Mouse (Mus musculus): ENCODE measurements around the gene Aloxe3. TPM values are rescaled to one million over a fixed set of nuclear protein-coding genes. Genes with fewer than 3 reads are reported as not detected.

The Aloxe3 gene
- polyA plus RNA-seq, 1 experiment from 2014 or later: 0.66 TPM

DNA sequence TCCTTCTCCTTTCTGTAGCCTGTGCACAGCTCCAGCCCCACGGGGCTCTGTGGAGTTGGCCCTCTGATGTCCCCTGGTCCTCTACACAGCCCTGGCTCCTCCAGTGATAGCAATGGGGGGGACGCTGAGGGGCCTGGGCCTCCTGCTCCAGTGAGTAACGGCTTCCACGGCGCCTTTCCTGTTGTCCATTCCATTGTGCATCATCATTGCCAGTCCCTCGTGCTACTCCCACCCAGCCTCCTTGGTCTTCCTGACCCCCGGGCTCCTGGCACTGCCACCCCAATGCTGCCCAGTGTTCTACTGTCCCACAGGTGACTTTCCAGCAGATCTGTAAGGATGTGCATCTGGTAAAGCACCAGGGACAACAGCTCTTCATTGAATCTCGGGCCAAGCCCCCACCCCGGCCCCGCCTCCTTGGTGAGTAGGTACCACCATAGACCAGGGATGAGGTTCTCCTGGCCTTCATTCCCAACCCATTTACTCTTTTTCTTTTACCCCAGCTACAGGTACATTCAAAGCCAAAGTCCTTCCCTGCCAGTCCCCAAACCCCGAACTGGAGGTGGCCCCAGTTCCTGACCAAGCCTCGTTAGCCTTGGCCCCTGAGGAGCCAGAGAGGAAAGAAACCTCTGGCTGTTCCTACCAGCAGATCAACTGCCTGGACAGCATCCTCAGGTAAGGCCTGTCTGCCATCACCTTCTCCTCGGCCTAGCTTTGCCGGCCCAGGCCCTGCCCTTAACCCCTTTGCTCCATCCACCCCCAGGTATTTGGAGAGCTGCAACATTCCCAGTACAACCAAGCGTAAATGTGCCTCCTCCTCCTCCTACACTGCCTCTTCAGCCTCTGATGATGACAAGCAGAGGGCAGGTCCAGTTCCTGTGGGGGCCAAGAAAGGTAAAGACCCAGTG lies 21.9 kb upstream of the Aloxe3 start:
- H3K4me2 ChIP-seq (ENCODE audit: low read depth): no peak overlapping the region
- no peak overlapping the region for H3K9ac ChIP-seq (ENCODE audit: low read length)
- peaks cover 31% of the 10 kb centered on the region for H3K36me3 ChIP-seq (ENCODE audit: control insufficient read depth, insufficient read depth, low read length)
- DNase-seq (ENCODE audit: low spot score): no peak
- H3K9me3 ChIP-seq (ENCODE audit: control insufficient read depth, low read length): no peaks in the 10 kb centered on the region
- no peak overlapping the region for H3K4me3 ChIP-seq (ENCODE audit: low read depth, low read length)
- no peak overlapping the region for H3K27ac ChIP-seq (ENCODE audit: low read depth, low read length)
- H3K27me3 ChIP-seq (ENCODE audit: control insufficient read depth, insufficient read depth, low read length): no peaks in the 10 kb centered on the region
- H3K4me1 ChIP-seq (ENCODE audit: control insufficient read depth, insufficient read depth, low read length): peaks cover 10% of the 10 kb centered on the region
- ATAC-seq (ENCODE audit: insufficient read depth, low FRiP score, low TSS enrichment): no peak
- 96% methylated on average over 15 of the region's 15 CpGs for whole genome bisulfite sequencing

DNA sequence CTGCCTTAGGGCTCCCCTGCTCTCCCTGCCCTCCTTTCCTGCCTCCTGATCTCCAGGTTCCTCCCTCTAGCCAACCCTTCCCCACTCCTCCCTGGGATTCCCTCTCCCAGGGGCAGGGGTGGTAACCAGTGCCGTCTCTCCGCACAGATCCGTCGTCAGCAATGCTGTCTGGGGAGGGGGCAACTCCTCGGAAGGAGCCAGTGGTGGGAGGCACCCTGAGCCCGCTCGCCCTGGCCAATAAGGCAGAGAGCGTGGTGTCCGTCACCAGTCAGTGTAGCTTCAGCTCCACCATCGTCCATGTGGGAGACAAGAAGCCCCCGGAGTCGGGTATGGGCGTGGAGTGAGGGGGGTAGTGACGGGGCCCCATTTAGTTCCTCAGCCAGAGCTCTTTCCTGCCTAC lies 21.2 kb upstream of the Aloxe3 start:
- Histone ChIP-seq H3K4me1 (ENCODE audit: control insufficient read depth, insufficient read depth, low read length) (peaks cover 6% of the 10 kb centered on the region; the same call in 1 of the 2 replicates), H3K9me3 (ENCODE audit: control insufficient read depth, low read length) (no peaks in the 10 kb centered on the region), H3K9ac (ENCODE audit: low read length) (no peak overlapping the region), H3K36me3 (ENCODE audit: control insufficient read depth, insufficient read depth, low read length) (peaks cover 35% of the 10 kb centered on the region), H3K27ac (ENCODE audit: low read depth, low read length) (no peak overlapping the region), H3K27me3 (ENCODE audit: control insufficient read depth, insufficient read depth, low read length) (no peaks in the 10 kb centered on the region), H3K4me2 (ENCODE audit: low read depth) (no peak overlapping the region), H3K4me3 (ENCODE audit: low read depth, low read length) (no peak overlapping the region)
- DNase-seq (ENCODE audit: low spot score) (no peak), ATAC-seq (ENCODE audit: insufficient read depth, low FRiP score, low TSS enrichment) (no peak)
- WGBS: 95% methylated on average over 14 of the region's 14 CpGs

DNA sequence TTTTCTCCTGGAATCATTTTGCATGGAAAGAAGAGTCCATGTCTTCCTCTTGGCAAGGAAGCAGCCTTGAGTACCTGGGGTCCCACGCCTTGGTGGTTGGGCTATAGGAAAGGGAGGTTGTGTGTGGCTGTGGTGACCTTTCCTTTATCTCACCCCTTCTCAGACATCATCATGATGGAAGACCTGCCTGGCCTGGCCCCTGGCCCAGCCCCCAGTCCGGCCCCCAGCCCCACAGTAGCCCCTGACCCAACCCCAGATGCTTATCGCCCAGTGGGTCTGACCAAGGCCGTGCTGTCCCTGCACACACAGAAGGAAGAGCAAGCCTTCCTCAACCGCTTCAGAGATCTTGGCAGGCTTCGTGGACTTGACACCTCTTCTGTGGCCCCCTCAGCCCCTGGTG lies 20.5 kb upstream of the Aloxe3 start:
- Histone ChIP-seq H3K4me2 (ENCODE audit: low read depth) (no peak overlapping the region; the same call in 1 of the 2 replicates), H3K9me3 (ENCODE audit: control insufficient read depth, low read length) (no peaks in the 10 kb centered on the region), H3K36me3 (ENCODE audit: control insufficient read depth, insufficient read depth, low read length) (peaks cover 35% of the 10 kb centered on the region), H3K4me3 (ENCODE audit: low read depth, low read length) (no peak overlapping the region), H3K4me1 (ENCODE audit: control insufficient read depth, insufficient read depth, low read length) (0 out of 2 replicates have a peak, but pooled peaks cover under 1% of the 10 kb centered on the region), H3K27me3 (ENCODE audit: control insufficient read depth, insufficient read depth, low read length) (no peaks in the 10 kb centered on the region), H3K9ac (ENCODE audit: low read length) (no peak overlapping the region), H3K27ac (ENCODE audit: low read depth, low read length) (no peak overlapping the region)
- no peak for DNase-seq (ENCODE audit: low spot score)
- 88% methylated on average over 6 of the region's 6 CpGs for WGBS
- ATAC-seq (ENCODE audit: insufficient read depth, low FRiP score, low TSS enrichment): no peak

DNA sequence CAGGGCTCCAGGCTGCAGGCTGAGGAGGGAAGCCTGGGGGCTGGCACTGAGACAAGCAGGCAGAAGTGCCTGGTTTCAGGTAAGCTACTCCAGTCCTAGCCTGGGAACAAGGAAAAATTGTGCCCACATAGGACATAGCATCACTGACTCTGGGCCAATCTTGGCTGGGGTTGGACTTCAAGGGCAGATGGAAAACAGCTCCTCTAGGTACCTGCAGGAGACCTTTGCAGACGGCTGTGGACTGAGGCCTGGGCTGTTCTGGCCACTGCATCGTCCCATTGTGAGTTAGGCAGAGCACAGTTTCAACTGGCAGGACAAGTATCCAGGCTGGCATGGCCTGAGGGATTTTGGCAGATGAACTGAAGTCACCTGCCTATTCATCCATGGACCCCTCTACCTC lies 19.9 kb upstream of the Aloxe3 start:
- H3K9me3 ChIP-seq (ENCODE audit: control insufficient read depth, low read length): no peaks in the 10 kb centered on the region
- WGBS: 84% methylated on average over 2 of the region's 2 CpGs
- no peak overlapping the region for H3K9ac ChIP-seq (ENCODE audit: low read length)
- no peaks in the 10 kb centered on the region for H3K27me3 ChIP-seq (ENCODE audit: control insufficient read depth, insufficient read depth, low read length)
- no peak overlapping the region for H3K4me3 ChIP-seq (ENCODE audit: low read depth, low read length)
- no peak for ATAC-seq (ENCODE audit: insufficient read depth, low FRiP score, low TSS enrichment)
- no peak overlapping the region for H3K27ac ChIP-seq (ENCODE audit: low read depth, low read length)
- peaks cover 35% of the 10 kb centered on the region for H3K36me3 ChIP-seq (ENCODE audit: control insufficient read depth, insufficient read depth, low read length)
- no peak for DNase-seq (ENCODE audit: low spot score)
- H3K4me2 ChIP-seq (ENCODE audit: low read depth): no peak overlapping the region
- no peaks in the 10 kb centered on the region for H3K4me1 ChIP-seq (ENCODE audit: control insufficient read depth, insufficient read depth, low read length)

DNA sequence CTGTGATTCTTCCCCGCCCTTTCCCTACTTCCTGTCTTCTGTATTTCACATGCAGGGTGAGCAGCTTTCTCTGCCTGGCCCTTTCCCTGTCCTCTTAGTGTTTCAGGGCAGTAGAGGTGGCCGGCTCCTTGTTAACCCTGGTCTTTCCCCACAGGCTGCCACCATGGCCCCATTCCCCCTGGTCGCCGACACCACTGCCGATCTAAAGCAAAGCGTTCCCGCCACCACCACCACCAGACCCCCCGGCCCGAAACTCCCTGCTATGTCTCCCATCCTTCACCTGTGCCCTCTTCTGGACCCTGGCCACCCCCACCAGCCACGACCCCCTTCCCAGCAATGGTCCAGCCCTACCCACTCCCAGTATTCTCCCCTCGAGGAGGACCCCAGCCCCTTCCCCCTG lies 19.4 kb upstream of the Aloxe3 start:
- Histone ChIP-seq H3K4me1 (ENCODE audit: control insufficient read depth, insufficient read depth, low read length) (peaks cover 2% of the 10 kb centered on the region; the same call in 1 of the 2 replicates), H3K27ac (ENCODE audit: low read depth, low read length) (no peak overlapping the region), H3K4me3 (ENCODE audit: low read depth, low read length) (no peak overlapping the region), H3K36me3 (ENCODE audit: control insufficient read depth, insufficient read depth, low read length) (peaks cover 35% of the 10 kb centered on the region), H3K27me3 (ENCODE audit: control insufficient read depth, insufficient read depth, low read length) (no peaks in the 10 kb centered on the region), H3K4me2 (ENCODE audit: low read depth) (no peak overlapping the region), H3K9ac (ENCODE audit: low read length) (no peak overlapping the region), H3K9me3 (ENCODE audit: control insufficient read depth, low read length) (no peaks in the 10 kb centered on the region)
- 90% methylated on average over 11 of the region's 11 CpGs for WGBS
- no peak for DNase-seq (ENCODE audit: low spot score)
- no peak for ATAC-seq (ENCODE audit: insufficient read depth, low FRiP score, low TSS enrichment)

DNA sequence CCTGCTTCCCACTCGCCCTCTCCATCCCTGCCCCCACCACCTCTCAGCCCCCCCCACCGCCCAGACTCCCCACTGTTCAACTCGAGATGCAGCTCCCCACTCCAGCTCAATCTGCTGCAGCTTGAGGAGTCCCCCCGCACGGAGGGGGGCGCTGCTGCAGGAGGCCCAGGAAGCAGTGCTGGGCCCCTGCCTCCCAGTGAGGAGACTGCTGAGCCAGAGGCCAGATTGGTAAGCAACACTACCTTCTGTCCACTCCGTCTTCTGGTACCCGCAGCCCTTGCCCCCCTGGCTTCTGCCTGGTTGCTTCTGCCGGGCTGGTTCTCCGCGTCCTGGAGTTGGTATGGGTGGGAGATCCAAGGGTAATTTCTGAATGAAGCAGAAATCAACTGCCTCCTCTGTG lies 18.9 kb upstream of the Aloxe3 start:
- no peak for DNase-seq (ENCODE audit: low spot score)
- H3K27ac ChIP-seq (ENCODE audit: low read depth, low read length): no peak overlapping the region
- no peaks in the 10 kb centered on the region for H3K27me3 ChIP-seq (ENCODE audit: control insufficient read depth, insufficient read depth, low read length)
- no peak for ATAC-seq (ENCODE audit: insufficient read depth, low FRiP score, low TSS enrichment)
- H3K4me1 ChIP-seq (ENCODE audit: control insufficient read depth, insufficient read depth, low read length): peaks cover 6% of the 10 kb centered on the region; the same call in 1 of the 2 replicates
- H3K9me3 ChIP-seq (ENCODE audit: control insufficient read depth, low read length): no peaks in the 10 kb centered on the region
- no peak overlapping the region for H3K4me3 ChIP-seq (ENCODE audit: low read depth, low read length)
- H3K9ac ChIP-seq (ENCODE audit: low read length): no peak overlapping the region
- peaks cover 33% of the 10 kb centered on the region for H3K36me3 ChIP-seq (ENCODE audit: control insufficient read depth, insufficient read depth, low read length)
- no peak overlapping the region for H3K4me2 ChIP-seq (ENCODE audit: low read depth)
- 88% methylated on average over 11 of the region's 11 CpGs for WGBS

DNA sequence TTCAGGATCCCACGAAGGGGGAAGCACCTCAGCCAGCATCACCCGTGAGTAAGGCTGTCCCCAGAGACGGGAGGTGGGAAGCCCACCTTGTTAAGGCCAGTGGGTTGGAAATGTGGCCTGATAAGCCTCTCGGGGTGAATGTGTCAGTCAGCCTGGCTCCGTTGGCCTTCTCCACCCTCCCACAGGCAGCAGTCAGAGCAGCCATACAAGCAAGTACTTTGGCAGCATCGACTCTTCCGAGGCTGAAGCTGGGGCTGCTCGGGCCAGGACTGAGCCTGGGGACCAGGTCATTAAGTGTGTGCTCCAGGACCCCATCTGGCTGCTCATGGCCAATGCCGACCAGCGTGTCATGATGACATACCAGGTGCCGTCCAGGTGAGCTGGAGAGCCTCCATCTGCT lies 18.0 kb upstream of the Aloxe3 start:
- Histone ChIP-seq H3K9me3 (ENCODE audit: control insufficient read depth, low read length) (no peaks in the 10 kb centered on the region), H3K4me3 (ENCODE audit: low read depth, low read length) (no peak overlapping the region), H3K4me2 (ENCODE audit: low read depth) (no peak overlapping the region), H3K27me3 (ENCODE audit: control insufficient read depth, insufficient read depth, low read length) (no peaks in the 10 kb centered on the region), H3K36me3 (ENCODE audit: control insufficient read depth, insufficient read depth, low read length) (peaks cover 31% of the 10 kb centered on the region), H3K9ac (ENCODE audit: low read length) (no peak overlapping the region), H3K4me1 (ENCODE audit: control insufficient read depth, insufficient read depth, low read length) (peaks cover 6% of the 10 kb centered on the region; the same call in 1 of the 2 replicates), H3K27ac (ENCODE audit: low read depth, low read length) (no peak overlapping the region)
- ATAC-seq (ENCODE audit: insufficient read depth, low FRiP score, low TSS enrichment) (no peak), DNase-seq (ENCODE audit: low spot score) (no peak)
- 90% methylated on average over 11 of the region's 11 CpGs for WGBS

DNA sequence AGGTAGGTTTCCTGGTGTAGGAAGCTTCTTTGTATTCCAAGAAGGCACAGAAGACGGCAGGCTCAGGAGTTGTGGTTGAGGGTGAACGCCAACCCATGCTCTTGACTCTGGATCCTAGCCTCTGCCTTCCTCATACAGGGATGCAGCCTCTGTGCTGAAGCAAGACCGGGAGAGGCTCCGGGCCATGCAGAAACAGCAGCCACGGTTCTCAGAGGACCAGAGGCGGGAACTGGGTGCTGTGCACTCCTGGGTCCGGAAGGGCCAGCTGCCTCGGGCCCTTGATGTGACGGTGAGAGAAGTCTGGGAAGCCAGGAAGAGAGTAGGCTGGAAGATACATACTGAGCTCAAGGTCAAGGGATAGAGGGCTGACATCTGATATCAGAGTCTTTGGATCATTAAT lies 17.5 kb upstream of the Aloxe3 start:
- 91% methylated on average over 9 of the region's 9 CpGs for WGBS
- no peak overlapping the region for H3K4me3 ChIP-seq (ENCODE audit: low read depth, low read length)
- no peak for ATAC-seq (ENCODE audit: insufficient read depth, low FRiP score, low TSS enrichment)
- no peaks in the 10 kb centered on the region for H3K9me3 ChIP-seq (ENCODE audit: control insufficient read depth, low read length)
- peaks cover 6% of the 10 kb centered on the region; the same call in 1 of the 2 replicates for H3K4me1 ChIP-seq (ENCODE audit: control insufficient read depth, insufficient read depth, low read length)
- no peaks in the 10 kb centered on the region for H3K27me3 ChIP-seq (ENCODE audit: control insufficient read depth, insufficient read depth, low read length)
- H3K9ac ChIP-seq (ENCODE audit: low read length): no peak overlapping the region
- H3K36me3 ChIP-seq (ENCODE audit: control insufficient read depth, insufficient read depth, low read length): peaks cover 27% of the 10 kb centered on the region
- H3K4me2 ChIP-seq (ENCODE audit: low read depth): no peak overlapping the region
- no peak overlapping the region for H3K27ac ChIP-seq (ENCODE audit: low read depth, low read length)
- DNase-seq (ENCODE audit: low spot score): no peak
